Mouse (Mus musculus): ENCODE data around the gene Igfbp4.

The Igfbp4 gene

DNA sequence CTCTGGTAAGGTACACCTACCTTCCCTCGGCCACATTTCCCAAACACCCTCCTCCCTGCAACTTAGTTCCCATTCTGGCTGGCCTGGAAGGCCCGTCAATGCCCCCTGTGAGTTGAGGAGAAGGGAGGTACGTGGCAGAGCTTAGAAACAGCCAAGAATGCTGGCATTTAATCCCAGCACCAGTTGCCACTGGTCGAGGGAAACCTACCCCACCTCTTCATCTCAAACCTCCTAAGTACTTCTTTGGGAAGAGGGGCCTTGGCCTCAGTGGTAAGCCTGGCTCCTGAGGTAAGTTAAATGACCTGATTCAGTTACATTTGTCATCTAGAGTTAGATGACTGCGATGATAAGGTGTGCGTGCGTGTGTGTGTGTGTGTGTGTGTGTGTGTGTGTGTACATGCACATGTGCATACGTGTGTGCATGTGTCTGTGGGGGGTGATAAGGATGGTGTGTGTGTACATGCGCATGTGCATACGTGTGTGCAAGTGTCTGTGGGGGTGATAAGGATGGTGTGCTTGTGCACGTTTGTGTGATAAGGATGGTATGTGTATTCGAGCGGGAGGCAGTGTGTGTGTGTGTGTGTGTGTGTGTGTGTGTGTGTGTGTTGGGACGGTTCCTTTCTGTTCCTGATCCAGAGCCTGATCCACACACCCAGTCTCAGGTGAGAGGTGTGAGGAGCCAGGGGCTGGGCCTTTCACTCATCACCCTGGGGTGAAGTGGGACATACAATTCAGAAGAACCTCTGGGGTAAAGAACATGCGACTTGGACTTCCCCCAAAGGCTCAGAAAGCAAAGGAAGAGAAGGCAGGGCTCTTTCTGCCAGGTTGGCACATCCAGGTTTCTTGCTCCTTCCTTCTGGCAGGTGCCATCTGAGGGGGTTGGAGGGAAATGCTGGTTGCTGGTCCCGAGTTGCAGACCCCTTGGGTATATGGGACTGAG, 1.1 kb downstream of the Igfbp4 start:
- no peak for DNase-seq (ENCODE audit: low read depth, low spot score)

DNA sequence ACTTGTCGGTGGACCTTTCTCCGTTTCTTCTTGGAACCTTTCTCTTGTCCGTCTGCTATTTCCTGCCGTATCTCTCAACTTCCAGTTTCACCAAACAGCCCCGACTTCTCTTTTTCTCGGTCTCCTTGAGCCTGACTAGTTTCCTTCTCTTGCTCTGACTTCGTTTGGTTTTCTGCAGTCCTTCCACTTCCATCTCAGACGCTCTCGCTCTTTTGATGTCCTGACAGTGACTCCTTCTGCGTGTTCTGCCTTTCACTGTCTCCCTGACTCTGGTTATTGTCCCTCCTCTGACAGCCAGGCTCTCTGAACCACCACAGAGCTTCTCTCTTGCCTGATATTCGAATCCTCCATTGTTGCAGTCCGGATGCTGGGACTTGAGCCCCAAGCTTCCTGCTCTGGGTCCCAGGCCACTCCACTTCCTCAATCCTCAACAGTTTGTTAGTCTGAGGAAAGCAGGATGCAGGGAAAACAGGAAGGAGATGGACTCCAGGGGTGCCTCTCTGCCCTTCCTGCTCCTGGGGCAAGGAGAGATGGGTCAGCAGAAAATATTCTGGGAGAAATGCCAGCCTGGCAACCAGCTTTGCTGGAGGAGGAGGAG, 1.9 kb downstream of the Igfbp4 start:
- DNase-seq (ENCODE audit: low read depth, low spot score), result no peak

DNA sequence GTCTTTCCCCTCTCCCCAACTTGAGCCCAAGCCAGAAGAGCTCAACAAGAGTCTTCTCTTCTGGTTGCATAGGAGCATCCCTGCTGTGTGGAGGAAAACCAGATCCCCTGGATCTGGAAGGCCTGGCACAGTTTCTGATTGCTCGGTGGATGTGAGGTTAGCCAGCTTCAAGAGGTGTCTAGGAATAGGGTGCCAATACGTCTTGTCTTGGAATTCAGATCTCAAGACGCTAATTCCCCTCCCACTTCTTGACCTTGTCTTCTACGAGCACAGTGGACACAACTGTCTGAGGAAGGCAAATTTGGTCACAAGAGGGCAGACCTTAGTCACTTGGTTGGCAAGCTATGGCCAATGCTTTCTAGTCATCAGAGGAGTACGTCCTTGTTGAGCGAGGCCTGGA, 2.6 kb downstream of the Igfbp4 start:
- DNase-seq (ENCODE audit: low read depth, low spot score), result no peak

DNA sequence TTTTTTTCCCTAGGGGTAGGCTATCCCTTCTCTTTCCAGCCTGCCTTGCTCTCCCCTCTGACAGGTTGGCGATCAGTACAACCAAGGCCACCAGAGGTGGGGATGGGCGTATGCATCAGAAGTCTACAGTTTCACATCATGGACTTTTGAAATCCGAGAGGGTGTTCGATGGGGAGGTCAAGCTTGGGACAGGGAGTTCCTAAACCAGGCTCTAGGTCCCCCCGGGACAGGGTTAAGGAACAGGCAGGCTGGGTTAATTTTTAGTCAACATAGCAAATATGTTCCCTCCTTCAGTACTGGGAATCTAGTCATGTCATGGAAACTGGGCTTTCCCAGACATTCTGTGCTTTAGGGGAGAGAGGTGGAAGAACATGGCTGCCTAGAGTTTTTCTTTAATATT, 3.3 kb downstream of the Igfbp4 start:
- DNase-seq (ENCODE audit: low read depth, low spot score), result no peak

DNA sequence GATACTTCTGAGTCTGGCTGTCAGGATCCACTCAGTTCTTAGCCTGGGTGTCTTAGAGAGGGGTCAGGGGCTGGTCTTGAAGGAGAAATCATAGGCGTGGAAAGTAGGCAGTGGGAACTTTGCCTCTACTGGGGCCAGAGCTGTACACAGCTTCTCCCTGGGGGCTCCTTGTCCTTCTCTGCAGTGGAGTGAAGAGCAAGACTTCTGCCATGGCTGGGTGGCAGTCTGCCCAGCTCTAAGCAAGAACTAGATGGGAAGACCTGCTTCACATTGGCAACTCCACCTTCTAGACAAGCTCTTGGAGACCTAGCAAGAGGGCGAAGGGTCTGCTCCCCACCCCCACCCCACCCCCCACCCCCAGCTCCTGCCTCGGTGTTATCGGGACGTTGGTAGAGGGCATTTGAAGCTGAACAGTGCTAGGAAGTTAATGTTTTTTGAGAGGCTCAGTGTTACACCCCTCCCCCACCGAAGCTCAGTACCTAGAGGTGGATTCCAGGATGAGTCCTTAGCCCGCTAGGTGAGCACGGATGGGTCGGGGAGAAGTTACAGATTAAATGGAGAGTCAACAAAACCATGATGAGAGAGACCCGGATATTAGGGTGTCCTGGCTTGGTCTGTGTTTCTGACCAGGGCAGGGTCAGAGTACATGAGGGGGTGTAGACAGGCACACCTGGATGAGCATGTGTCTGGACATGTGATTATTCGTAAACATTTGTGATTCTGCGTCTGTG, 4.3 kb downstream of the Igfbp4 start:
- no peak for DNase-seq (ENCODE audit: low read depth, low spot score)

DNA sequence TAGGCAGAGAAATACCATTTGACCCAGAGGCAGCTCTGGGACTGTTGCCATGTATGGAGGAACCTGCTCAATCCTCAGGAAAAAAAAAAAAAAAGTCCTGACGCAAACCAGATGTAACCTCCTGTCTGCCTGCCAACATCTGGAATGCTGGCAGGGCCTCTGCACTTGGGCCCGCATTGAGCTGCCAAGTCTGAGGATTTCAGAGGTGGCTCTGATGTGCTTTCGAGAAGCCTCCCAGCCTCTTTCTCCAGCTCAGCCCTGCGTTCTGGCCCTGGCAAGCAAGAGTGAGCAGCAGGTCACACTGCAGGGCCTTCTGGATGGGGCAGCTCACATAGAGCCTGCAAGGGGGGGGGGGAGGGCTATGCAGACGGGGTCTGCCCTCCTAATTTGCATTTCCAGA, 6.1 kb downstream of the Igfbp4 start:
- peak; percentile 75 for DNase-seq (ENCODE audit: low read depth, low spot score)

DNA sequence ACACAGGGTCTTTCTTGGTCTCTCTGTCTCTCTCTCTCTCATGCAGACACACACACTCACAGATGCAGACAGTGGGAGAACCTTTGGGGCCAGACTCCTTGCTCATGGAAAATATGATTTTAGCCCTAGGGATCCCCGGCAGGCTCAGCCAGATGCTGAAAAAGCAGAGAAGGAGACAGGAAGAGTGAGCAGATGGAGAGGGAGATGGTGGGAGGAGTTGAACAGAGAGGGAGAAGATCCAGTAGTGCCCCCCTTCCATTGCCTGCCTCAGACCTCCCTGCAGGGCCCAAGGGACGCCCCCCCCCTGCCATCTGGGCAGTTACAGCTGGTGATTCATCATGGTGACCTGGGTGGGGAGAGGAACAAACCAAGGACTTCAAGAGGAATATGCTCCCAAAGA, 6.6 kb downstream of the Igfbp4 start:
- DNase-seq (ENCODE audit: low read depth, low spot score), result no peak

DNA sequence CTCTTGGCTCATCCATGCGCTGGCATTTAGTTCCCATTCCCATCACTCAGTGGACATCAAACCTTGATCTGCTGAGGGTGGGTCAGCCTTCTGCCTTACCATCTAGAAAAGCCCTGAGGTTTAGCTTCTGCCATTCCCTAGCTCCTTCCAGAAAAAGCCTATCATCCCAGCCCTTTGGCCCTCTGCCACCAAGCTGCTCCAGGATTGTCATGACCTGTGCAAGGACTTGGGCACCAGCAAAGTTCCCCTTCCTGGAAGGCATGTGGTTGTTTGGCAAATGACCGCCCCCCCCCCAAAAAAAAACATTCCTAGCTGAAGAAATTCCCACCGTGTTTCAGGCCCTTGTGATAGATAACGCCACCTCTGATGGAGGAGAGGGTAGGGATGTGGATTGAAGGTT, 14.1 kb downstream of the Igfbp4 start:
- DNase-seq (ENCODE audit: low read depth, low spot score), result no peak

DNA sequence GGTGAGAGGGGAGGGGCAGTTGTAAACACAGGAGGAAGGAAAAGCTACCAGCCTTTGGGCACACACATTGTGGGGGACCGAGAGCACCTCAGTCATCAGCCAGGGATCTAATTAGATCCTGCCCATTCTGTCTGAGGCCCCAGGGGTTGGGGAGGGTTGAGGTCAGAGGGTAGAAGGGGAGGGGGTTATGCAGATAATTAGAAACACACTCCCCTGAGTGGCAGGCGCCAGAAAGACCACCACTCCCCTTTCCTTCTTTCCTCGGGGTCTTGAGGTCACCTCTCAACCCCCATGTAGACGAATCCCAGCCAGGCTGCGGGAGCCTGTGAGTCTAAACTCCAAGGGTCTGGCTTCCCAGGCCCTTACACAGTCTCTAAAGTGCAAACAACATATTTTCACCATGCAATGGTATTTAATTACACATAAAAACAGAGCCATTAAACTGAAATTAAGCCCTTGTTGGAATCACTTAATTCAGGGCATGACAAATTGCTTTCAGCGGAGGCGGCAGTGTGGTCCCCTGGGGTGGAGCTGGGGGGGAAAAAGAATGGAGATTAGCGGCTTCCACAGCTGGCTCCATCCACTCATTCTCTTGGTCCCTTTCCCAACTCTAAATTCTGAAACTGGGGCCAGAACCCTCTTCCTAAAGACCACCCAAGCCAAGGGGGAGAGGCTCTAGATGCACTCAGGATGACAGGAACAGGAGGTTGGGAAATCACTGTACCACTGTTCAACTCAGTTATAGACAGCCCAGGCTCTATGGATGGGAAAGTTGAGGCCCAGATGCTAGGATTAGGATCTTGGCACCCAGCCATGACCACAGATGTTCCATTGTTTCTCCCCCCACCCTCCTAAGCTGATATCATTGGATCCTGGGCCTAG, 14.8 kb downstream of the Igfbp4 start:
- peak; percentile 87 for DNase-seq (ENCODE audit: low read depth, low spot score)

DNA sequence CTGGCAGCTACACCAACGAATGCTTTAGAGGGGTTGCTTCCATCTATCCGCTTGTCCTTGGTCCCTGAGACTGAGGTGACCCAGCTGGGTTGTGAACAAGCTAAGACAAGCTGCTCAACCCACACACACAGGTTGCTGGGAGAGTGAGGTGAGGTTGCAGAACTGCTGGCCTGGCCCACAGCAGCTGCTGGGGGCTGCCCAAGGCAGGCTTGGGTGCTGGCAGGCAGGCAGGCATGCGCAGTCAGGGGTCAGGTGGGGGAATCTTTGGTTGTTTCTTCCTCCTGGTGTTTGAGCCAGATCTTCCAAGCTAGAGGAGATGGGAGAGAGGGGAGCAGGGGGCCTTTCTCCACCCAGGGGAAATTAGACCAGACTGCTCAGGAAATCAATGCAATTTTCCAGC, 19.4 kb downstream of the Igfbp4 start:
- no peak for DNase-seq (ENCODE audit: low read depth, low spot score)

DNA sequence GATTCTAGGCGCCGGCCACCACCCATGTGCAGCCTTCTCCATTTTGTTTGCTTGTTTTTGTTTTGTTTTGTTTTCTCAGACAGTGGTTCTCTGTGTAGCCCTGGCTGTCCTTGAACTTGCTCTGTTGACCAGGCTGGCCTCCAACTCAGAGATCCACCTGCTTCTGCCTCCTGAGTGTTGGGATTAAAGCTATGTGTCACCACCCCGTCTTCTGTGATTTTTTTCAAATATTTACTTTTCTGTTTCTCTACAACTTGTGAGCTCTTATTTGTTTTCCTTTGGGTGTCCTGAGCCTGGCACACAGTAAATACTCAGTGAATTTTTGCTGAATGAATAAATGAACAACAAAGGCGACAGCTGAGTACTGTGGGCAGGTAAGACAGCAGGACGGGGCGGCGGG, 21.6 kb downstream of the Igfbp4 start:
- no peak for DNase-seq (ENCODE audit: low read depth, low spot score)

DNA sequence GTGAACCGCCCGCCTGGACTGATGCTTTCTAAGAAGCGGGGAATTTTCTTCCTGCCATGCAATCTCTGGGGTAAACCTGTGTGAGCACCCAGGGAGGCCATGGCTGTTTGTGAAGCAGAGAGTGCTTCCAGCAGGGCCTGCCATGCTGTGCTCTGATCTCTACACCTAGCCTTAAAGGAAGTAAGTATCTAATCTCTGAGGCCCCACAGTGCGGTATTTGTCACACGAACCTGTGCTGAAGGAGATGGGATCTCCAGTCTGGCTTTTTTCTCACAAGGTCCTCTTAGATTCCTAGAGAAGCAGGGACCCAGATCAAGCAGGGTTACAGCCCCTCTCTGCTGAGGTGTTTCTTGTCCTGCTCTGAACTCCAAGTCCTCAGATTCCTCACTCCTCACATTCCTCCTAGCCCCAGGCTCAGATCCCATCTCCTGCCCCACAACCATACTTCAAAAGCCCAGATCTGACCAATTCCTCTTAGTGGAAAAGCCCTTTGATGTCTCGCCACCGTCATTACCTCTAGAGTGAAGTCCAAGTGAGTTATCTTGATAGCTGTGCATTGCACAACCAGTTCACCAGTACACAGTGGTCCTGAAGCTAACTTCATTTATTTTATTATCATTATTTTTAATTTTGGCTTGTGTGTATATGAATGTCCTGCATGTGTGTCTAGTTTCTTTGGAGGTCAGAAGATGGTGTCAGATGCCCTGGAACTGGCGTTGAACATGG, 22.5 kb downstream of the Igfbp4 start:
- no peak for DNase-seq (ENCODE audit: low read depth, low spot score)

DNA sequence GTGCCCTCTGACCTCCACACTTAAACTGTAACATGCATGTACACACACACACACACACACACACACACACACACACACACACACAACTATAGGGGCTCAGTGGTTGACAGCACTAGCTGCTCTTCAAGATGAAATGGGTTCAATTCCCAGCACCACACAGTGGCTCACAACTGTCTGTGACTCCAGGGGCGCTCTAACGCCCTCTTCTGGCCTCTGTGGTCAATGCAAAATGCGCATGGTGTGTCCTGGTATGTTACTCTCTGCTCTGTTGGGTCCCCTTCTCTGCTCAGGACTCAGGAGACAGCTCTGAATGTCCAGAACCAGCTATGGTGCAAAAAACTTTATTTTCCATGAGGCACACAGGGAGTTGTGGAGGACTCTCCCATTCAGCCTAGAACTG, 24.3 kb downstream of the Igfbp4 start:
- no peak for DNase-seq (ENCODE audit: low read depth, low spot score)

DNA sequence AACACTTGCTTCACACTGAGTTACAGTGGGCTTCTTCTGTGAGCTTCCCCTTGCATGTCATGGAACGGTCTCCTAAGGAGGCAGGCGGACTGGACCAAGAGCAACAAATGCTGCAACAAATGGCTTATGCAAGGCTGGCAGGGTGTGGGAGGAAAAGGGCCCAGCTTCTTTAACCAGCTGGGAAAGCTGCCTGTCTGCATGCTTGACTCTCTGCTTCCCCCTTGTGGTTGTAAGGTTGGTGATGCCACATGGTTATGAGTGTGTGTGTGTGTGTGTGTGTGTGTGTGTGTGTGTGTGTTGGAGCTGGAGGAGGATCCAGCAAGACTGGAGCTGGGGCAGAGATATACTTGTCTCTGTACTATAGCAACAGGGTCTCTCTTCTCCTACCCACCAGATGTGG, 24.9 kb downstream of the Igfbp4 start:
- DNase-seq (ENCODE audit: low read depth, low spot score), result peak; percentile 88

DNA sequence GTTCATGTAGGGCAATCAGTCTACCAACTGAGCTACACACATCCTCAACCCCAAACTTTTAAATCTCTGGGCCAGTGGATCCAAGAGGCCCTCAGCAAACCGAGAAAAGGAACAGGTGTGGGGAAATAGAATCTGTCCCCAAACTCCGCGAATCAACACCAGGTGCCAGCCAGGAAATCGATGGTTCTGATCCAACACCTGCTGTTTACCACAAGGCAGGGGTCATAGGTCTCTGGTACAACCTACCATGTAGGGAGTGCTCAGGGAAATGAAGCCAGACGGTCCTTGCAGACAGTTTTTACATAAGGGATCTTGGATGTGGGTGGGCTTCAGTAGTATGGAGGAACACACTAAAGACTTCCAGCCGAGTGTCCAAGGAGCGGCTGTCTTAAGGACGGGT, 26.5 kb downstream of the Igfbp4 start:
- no peak for DNase-seq (ENCODE audit: low read depth, low spot score)

DNA sequence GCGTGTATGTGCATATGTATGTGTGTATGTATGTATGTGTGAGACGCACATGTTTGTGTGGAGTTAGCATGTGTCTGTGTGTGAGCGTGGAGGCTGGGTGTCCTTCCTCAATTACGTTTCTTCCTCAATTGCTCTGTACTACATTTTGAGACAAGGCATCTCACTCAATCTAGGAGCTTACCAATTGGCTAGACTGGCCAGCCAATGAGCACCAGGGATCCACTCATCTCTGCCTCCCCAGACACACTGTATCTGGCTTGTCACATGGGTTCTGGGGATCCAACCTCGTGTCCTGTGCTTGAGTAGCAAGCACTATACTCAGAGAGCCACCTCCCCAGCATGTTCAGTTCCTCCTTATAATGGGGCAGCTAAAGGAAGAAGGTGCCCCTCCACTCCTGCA, 27.4 kb downstream of the Igfbp4 start:
- no peak for DNase-seq (ENCODE audit: low read depth, low spot score)

DNA sequence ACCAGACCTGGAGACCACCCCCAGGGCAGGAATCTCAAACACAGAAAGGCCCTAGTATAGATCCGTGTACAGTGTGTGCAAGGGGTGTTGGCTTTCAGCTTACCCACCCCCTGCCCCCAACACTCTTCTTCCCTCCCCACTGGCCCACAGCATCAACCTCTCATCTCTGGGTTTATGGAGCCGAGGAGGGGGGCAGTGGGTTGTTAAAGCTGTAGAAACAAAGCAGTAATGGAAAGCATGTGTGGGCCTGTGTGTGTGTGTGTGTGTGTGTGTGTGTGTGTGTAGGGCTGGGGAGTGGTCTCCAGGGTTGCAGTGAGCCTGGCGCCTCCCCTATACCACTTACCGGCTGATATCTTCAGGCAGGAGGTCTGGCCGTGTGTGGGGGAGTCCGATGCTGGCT, 30.8 kb downstream of the Igfbp4 start:
- DNase-seq (ENCODE audit: low read depth, low spot score), result peak; percentile 90

DNA sequence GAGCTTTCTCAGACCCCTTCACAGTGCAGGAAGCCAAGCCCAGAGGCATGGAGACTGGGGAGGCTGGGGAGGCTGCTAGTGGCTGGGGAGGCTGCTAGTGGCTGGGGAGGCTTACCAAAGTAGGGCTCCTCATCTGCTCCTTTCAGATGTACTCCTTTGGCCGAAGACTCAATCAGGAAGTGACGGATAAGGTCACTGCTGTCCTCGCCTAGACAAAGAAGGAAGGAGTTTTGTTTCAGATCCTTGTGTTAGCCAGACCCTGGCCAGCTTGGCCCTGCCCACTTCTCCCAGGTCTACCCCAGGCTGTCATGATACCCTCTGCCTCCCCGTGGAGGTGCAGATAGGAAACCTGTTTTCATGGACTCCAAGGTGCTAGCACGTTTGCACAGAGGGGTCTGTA, 32.7 kb downstream of the Igfbp4 start:
- no peak for DNase-seq (ENCODE audit: low read depth, low spot score)

DNA sequence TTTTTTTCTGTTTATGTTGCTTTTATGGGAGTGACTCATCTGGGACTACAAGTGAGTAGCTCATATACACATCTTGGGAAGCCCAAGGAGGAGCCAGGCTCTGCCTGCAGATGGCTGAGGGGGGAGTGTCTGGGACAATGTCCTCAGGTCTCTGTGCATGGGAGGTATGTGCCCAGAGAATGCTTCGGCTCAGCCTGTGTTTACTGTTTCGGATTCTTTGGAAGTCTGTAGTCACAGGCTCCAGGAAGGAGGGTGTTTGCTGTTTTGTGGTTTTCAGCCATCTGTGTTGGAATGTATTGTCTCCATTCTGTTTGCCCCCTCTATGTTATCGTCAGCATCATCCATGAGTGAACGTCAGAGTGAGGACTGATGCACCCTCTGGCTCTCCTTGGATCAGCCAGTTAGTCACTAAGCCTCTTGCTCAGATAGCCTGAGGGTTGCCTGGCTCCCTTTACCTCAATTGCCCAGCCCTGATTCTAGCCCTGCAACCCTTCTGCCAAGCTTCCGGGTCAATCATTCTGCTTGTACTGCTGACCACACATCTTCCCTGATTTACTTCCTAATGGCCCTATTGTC, 35.8 kb downstream of the Igfbp4 start:
- DNase-seq (ENCODE audit: low read depth, low spot score), result no peak

DNA sequence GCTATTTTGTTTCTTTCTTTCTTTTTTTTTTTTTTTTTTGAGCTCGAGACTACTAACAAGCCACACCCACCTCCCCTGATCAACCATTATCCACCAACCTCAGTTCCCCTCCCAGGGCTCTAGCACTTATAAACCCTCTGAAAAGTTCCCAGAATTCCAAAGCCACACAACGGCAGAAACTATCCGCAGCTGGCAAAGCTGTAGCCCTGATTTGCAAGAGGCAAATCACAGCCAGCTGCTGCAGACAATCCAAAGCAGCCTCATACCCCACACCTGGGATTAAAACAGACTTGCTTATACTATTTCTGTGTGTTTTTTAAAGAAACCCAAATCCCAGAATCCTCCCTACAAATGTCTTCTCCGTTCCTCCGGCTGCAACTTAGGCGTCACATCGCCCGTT, 36.8 kb downstream of the Igfbp4 start:
- DNase-seq (ENCODE audit: low read depth, low spot score), result no peak
